Mouse (Mus musculus): Measurements from ENCODE around the gene Tmem178.

DNA sequence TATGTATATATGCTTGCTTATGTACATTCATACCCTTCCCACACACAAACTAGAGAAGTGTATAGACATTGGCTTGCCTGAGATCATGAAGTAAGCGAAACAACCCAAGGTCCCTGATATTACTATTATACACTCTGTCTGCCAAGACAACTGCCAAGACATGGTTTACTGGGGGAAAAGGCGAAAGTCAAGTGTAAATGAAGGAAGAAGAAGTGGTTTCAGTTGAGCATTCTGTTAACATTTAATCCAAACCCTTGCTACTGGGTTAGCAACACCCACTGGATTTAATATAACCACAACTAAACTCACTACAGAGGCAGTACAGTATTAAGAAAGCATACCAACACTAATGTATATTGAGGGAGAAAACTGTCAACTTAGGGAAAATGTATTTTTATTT is 28.8 kb upstream of the Tmem178 start:
- TF ChIP-seq POLR2A (IDR thresholded peaks at IDR 0.05; ENCODE audit: extremely low read depth, insufficient read depth, low read length), result no peak
- TF ChIP-seq CTCF (IDR thresholded peaks at IDR 0.05; ENCODE audit: low read depth, low read length), result no peak
